Mouse (Mus musculus) G1E-ER4 (cell line): Measurements from ENCODE around the gene Clec10a. TPM values are rescaled to one million over a fixed set of nuclear protein-coding genes. Genes with fewer than 3 reads are reported as not detected.

Experiments used
- GATA1 ChIP-seq: IDR thresholded peaks from one replicate; pipeline ENCODE4 v1.8.0; 2012; ENCODE audit warnings: low read length, inconsistent platforms
- polyA plus RNA-seq: library from polyadenylated mRNA; stranded (reverse); fragments of >175 nt; gene quantifications from 2 replicates; pipeline ENCODE4 v1.2.3, GENCODE M21; 2012

Gene Clec10a
- polyA plus RNA-seq, 1 experiment, result 1.5 TPM

DNA sequence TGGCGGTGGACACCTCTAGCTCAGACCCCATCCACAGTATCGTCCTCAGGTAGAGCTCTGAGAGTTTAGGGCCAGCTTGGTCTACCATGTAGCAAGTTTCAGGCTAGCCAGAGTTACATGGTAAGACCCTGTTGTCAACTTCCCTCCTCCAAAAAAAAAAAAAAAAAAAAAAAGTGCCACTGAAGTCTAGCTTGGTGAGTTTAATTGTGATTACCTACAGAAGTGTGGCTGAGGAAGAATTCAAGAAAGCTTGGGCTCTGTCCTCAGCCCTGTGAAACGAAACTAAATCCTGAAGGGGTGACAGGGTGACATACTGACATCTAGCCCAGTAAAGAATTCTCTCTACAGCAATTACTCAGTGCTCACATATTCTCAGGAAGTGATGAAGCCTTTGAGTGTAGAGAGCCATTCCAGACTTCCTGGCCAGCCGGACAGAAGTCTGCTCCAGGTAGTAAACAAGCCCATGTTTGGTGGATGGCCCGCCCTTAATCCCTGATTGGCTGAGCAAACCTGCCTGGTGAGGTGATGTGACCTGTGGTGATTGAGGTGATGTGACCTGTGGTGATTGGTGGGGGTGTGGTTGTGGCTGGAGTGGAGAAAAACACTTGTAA lies 52.9 kb downstream of the Clec10a start:
- no peak for TF ChIP-seq GATA1

DNA sequence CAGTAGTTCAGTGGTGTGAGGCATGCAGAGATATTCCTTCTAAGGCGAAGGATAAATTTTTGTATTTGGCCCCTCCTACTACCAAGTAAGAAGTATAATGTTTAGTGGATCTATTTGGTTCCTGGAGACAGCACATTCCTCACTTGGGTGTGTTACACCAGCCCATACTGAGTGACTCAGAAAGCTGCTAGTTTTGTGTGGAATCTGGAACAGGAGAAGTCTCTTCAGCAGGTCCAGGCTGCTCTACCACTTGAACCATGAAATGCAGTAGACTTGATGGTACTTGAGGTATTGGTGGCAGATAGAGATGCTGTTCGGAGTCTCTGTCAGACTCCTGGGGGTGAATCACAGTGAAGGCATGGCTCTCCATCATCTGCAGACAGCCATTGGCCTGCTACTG lies 54.7 kb downstream of the Clec10a start:
- TF ChIP-seq GATA1, result no peak

DNA sequence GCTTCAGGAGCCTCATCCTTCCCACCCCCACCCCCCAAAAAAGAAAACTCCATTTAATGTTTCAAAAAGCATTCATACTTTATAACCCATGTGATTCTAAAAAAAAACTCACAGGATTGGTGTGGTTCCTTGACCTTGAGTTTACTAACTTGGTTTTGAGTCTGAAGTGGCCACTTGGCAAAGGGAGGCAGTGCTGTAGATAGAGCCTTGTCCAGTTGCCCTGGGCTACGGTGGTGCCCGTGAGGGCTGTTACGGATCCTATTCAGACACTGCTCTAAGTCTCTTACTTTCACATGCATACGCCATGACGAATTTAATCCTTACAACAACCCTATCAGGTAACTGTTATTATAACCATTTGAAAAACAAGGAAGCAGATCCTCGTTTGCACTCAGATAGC lies 56.0 kb downstream of the Clec10a start:
- no peak for TF ChIP-seq GATA1

DNA sequence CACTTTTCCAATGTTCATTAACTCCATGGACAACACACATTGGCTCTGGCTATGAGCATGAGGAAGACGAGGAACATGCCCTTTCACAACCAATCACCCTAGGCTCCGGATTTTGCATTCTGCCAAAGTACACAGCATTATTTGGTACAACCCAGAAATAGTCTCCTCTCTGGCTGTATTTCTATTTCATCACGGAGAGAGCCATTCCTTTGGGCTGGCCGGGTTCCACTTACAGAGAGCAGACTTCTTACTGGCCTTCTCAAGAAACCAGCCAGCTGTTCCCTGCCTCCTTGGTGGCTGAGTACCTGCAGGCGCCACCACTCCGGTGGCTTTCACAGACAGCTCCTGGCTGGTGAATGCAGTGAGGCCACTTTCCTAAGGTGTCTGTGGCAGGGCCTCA lies 56.4 kb downstream of the Clec10a start, which contains the start of gene Slc16a11:
Slc16a11 (plus strand) TSS at position 330 of the 400 bp plus-strand sequence.
- TF ChIP-seq GATA1, result no peak

DNA sequence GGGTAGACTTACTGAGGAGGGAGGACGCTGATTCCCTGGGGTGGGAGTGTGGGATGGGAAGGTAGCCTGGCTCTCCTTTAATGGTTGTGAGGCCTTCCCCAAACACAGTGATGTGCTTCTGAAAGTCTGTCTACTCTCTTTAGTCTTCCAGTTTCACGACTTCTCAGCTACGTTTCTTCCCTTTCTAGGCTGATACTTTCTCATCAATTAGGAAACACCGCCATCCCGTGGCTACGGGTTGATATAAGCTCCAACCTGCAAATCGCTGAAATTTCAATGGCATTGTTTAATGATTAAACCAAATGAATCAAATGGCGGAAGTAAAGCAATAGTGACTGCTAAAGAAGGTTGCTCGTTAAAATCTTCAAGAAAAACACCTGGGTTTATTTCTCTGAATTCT lies 56.9 kb downstream of the Clec10a start:
- no peak for TF ChIP-seq GATA1

DNA sequence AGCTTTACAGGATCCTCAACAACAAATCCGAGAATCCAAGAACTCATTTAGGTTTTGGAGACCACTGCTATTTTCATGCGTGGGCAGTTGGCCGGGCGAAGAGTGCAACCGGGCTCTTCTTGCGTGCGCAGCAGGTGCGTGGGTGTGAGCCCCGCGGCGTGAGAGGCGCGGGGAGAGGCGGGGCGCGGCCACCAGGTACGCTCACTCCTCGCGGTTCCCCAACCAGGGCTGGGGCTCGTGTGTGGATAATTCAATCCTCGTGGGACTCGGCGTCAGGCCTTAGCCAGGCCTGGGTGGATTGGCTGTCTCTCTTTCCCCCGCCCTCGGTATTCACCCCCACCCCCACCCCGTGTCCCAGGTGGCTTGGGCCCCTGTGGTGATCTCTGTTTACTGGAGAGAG lies 57.7 kb downstream of the Clec10a start:
- TF ChIP-seq GATA1, result no peak

DNA sequence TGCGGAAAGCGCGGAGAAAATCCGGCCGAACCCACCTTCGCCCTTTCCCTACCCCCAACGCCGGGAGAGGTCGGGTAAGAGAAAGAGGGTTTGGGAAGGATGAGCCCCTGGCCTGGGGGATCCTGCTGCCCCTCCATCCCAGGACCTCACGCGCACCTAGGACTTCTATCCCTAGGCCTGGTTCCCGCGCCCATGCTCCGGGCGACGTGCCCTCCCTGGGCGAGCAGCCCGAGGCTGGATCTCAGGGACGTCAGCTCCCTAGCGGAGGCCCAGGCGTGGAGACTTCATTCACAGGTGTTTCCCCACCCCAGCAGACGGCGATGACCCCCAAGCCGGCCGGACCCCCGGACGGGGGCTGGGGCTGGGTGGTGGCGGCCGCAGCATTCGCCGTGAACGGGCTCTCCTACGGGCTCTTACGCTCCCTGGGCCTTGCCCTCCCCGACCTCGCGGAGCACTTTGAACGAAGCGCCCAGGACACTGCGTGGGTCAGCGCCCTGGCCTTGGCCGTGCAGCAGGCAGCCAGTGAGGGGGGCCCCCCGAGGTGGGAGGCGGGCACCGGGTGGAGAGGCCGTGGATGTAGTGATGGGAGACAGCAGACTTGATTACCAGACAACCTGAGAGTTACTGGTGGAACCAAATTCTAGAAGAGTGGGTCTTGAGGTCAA lies 58.3 kb downstream of the Clec10a start:
- TF ChIP-seq GATA1, result no peak

DNA sequence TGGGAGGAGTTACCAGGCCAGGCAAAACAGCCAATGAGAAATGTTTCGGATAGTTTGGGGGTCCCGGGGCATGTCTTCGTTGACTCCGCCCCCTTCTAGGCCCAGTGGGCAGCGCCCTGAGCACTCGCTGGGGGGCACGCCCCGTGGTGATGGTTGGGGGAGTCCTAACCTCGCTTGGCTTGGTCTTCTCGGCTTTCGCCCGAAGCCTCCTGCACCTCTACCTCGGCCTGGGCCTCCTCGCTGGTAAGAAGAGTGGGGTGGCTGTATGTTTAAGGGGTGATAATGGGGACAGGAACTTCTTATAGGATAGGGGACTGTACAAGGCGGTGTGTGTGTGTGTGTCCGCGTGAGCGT lies 58.8 kb downstream of the Clec10a start:
- TF ChIP-seq GATA1, result no peak

DNA sequence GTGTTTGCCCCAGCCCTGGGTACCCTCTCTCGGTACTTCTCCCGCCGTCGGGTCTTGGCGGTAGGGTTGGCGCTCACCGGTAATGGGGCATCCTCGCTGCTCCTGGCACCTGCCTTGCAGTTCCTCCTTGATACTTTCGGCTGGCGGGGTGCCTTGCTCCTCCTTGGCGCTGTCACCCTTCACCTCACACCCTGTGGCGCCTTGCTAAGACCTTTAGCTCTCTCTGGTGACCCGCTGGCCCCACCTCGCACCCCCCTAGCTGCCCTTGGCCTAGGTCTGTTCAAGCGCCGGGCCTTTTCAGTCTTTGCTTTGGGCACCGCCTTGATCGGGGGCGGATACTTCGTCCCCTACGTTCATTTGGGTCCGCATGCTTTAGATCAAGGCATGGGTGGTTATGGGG lies 59.3 kb downstream of the Clec10a start:
- no peak for TF ChIP-seq GATA1

DNA sequence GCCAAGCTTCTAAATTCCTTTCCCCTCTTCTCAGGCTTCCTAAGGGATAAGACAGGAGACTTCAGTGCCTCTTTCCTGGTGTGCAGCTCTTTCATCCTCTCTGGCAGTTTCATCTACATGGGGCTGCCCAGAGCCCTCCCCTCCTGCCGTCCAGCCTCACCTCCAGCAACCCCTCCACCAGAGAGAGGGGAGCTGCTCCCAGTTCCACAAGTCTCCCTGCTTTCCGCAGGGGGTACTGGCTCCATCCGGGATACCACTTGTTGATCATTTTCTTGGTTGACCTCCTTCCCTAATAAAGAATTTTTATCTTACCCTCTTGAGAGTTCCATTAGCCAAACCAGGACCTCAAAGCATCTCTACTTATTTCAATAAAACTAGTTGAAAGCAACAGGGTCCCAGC lies 60.1 kb downstream of the Clec10a start:
- no peak for TF ChIP-seq GATA1

DNA sequence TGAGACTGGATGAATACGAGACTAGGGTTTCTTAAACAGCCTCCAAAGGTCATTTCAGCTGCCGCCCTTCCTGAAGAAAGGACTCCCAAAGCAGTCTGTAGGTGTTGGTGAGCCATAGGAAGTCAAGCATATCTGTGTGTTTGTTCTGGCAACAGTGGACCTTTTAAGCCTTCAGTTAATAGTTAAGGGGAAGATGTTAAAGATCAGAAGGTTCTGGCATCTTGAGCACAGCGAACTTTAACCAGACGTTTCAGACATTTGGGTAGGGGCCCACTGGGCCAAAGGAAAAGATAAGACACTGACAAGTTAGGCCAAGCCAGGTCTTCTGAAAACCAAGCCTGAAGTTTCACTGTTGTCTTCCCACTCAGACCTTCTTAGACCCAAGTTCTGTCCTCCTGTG lies 62.0 kb downstream of the Clec10a start:
- TF ChIP-seq GATA1, result no peak

DNA sequence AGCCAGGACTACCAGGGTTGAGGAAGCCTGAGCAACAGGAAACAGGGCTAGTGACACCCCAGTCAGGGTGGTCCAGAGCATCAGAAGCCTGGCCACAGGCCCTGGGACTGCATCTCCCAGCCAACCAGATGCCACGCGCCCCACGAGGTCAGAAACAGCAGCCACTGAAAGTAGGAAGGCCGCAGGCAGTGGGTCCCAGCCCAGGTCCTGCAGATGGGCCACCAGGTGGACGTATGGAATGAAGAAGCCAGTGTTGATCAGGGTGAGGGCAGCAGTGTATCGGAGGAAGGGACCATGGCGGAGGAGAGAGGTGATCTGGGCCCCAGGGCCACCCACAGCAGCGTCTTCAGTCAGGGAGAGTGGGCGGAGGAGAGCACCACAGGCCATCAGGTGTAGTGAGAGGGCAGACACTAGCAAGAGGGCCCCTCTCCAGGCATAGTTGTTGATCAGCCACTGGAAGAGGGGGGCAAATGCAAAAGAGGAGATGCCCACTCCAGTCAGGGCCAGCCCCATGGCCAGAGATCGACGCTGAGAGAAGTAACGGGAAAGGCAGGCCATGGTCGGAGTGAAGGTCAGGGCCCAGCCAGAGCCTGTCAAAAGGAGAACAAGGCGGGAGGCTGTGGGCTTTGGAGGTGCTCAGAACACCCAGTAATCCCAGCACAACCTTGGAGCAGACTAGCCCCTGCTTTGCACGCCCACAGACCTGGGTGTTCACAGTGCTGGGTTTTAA lies 62.9 kb downstream of the Clec10a start:
- no peak for TF ChIP-seq GATA1

DNA sequence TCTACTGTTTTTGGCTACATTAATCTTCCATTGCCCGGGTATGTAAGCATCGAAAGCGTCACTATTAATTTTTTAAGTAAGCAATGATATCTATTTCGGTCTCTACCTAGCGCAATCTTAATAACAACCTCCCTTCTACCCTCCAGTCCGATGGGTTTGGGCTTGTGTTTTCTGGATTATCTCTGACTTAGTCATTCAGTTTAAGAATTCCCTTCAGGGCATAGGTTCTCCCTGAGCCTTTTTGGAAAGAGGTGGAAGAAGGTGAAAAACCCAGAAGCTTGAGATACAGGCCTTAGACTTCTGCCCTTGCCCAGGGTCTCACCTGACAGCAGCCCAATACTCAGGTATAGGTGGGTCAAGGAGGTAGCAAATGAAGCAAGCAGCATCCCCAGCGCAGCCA lies 63.9 kb downstream of the Clec10a start:
- TF ChIP-seq GATA1, result no peak

DNA sequence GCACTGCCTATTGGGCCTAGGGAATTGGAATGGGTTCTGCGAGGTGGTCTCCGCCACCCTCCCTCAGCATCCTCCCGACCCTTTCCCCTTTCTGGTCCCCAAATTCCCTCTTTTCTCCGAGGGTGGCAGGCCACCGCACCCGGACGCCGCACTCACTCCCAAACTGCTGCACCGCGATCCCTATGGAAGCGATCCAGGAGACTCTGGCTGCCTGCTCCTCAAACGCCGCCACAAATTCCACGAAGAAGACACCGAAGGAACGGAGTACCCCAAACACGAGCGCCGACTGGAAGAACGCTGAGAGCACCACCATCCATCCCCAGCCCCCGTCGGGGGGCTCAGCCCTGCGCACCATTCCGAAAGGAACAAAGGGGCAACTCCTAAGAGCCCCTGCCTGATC lies 64.3 kb downstream of the Clec10a start:
- TF ChIP-seq GATA1, result no peak

Other genes starting within 250 kb of the Clec10a start
- 246 and 266 TPM in 2 replicates for gene Gps2, start 242.3 kb upstream of the Clec10a start, polyA plus RNA-seq
- gene Eif5a, start 234.2 kb upstream of the Clec10a start, polyA plus RNA-seq, result 3,518 and 5,018 TPM in 2 replicates
- 0.19 TPM in 1 of 2 replicates, not detected in the other for gene Ybx2, start 220.4 kb upstream of the Clec10a start, polyA plus RNA-seq
- 0.03 and 0.35 TPM in 2 replicates for gene Slc2a4, start 208.0 kb upstream of the Clec10a start, polyA plus RNA-seq
- not detected in 2 replicates for gene Cldn7, start 191.4 kb upstream of the Clec10a start, polyA plus RNA-seq
- 224 and 279 TPM in 2 replicates for gene Ctdnep1, start 175.0 kb upstream of the Clec10a start, polyA plus RNA-seq
- 7.7 and 13.2 TPM in 2 replicates for gene Elp5, start 173.7 kb upstream of the Clec10a start, polyA plus RNA-seq
- 164 and 205 TPM in 2 replicates for gene Gabarap, start 165.1 kb upstream of the Clec10a start, polyA plus RNA-seq
- gene Phf23, start 160.4 kb upstream of the Clec10a start, polyA plus RNA-seq, result 92.5 and 117 TPM in 2 replicates
- gene Dvl2, start 155.6 kb upstream of the Clec10a start, polyA plus RNA-seq, result 59.6 and 66.9 TPM in 2 replicates
- gene Acadvl, start 140.8 kb upstream of the Clec10a start, polyA plus RNA-seq, result 19.7 and 28.8 TPM in 2 replicates
- 7.4 and 7.6 TPM in 2 replicates for gene Dlg4, start 139.3 kb upstream of the Clec10a start, polyA plus RNA-seq
- gene Asgr1, start 102.1 kb upstream of the Clec10a start, polyA plus RNA-seq, result not detected in 2 replicates
- not detected in 2 replicates for gene Asgr2, start 63.6 kb upstream of the Clec10a start, polyA plus RNA-seq
- not detected in 2 replicates for gene Mgl2, start 25.9 kb upstream of the Clec10a start, polyA plus RNA-seq
- not detected in 2 replicates for gene Slc16a11, start 56.6 kb downstream of the Clec10a start, polyA plus RNA-seq
- gene Slc16a13, start 64.9 kb downstream of the Clec10a start, polyA plus RNA-seq, result 9.2 and 12.0 TPM in 2 replicates
- not detected in 2 replicates for gene Bcl6b, start 73.6 kb downstream of the Clec10a start, polyA plus RNA-seq
- 88.8 and 123 TPM in 2 replicates for gene 0610010K14Rik, start 81.7 kb downstream of the Clec10a start, polyA plus RNA-seq
- 3.5 and 4.8 TPM in 2 replicates for gene Gm21988, start 83.6 kb downstream of the Clec10a start, polyA plus RNA-seq
- 142 and 145 TPM in 2 replicates for gene Rnasek, start 83.6 kb downstream of the Clec10a start, polyA plus RNA-seq
- not detected in 2 replicates for gene Alox12, start 99.2 kb downstream of the Clec10a start, polyA plus RNA-seq
- not detected in 2 replicates for gene Alox12e, start 166.4 kb downstream of the Clec10a start, polyA plus RNA-seq
- gene Alox15, start 195.8 kb downstream of the Clec10a start, polyA plus RNA-seq, result not detected in 2 replicates